Mouse (Mus musculus): ENCODE data around the gene Foxa3. TPM values are rescaled to one million over a fixed set of nuclear protein-coding genes. Genes with fewer than 3 reads are reported as not detected.
A peak's percentile ranks its signal among the peaks of the same experiment; 100 is the strongest.

Gene Foxa3
- polyA plus RNA-seq, 1 experiment from 2014 or later = not detected

DNA sequence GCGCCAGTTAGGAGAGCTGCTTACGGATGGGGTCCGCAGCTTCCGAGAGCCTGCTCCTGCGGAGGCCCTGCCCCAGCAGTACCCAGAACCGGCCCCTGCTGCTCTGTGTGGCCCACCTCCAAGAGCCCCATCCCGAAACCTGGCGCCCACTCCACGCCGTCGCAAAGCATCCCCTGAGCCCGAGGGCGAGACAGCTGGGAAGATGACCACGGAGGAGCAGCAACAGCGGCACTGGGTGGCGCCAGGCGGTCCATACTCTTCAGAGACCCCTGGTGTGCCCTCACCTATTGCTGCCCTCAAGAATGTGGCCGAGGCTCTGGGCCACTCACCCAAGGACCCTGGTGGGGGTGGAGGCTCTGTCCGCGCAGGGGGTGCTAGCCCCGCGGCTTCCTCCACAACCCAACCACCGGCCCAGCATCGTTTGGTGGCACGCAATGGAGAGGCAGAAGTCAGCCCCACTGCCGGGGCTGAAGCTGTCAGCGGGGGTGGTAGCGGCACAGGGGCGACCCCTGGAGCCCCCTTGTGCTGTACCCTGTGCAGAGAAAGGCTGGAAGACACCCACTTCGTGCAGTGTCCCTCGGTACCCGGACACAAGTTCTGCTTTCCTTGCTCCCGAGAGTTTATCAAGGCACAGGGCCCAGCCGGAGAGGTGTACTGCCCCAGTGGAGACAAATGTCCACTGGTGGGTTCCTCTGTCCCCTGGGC is 17.8 kb downstream of the Foxa3 start:
- Histone ChIP-seq H3K4me2 (ENCODE audit: low read length) (peak overlapping the region; percentile 93), H3K9ac (ENCODE audit: low read depth, low read length) (peak overlapping the region; percentile 35; the same call in 1 of the 2 replicates), H3K27ac (ENCODE audit: low read length) (no peak overlapping the region), H3K9me3 (replicated peaks; ENCODE audit: control insufficient read depth, low read length, poor library complexity, severe bottlenecking) (no peaks in the 10 kb centered on the region), H3K27me3 (ENCODE audit: control insufficient read depth, insufficient read depth, low read depth, low read length) (no peaks in the 10 kb centered on the region), H3K4me1 (ENCODE audit: control insufficient read depth, insufficient read depth, low read length) (peaks cover 31% of the 10 kb centered on the region), H3K36me3 (ENCODE audit: control insufficient read depth, insufficient read depth, low read length) (peaks cover 9% of the 10 kb centered on the region; the same call in 1 of the 2 replicates), H3K4me3 (ENCODE audit: low read depth, low read length) (no peak overlapping the region)
- ATAC-seq = no peak
- 78% methylated on average over 34 of the region's 34 CpGs for WGBS

DNA sequence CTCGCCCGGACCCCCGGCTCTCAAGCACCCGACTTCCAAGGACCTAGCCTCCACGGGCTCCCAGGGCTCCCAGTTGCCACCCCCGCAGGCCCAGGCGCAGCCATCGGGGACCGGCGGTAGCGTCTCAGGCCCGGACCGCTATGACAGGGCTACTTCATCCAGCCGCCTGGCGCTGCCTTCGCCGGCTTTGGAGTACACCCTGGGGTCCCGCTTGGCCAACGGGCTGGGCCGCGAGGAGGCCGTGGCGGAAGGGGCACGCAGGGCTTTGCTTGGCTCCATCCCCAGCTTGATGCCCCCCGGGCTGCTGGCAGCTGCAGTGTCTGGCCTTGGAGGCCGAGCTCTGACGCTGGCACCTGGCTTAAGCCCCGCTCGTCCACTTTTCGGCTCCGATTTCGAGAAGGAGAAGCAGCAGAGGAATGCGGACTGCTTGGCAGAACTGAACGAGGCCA is 18.7 kb downstream of the Foxa3 start:
- peak overlapping the region; percentile 92 for H3K27ac ChIP-seq (ENCODE audit: low read length)
- no peaks in the 10 kb centered on the region for H3K9me3 ChIP-seq (replicated peaks; ENCODE audit: control insufficient read depth, low read length, poor library complexity, severe bottlenecking)
- no peaks in the 10 kb centered on the region for H3K27me3 ChIP-seq (ENCODE audit: control insufficient read depth, insufficient read depth, low read depth, low read length)
- H3K9ac ChIP-seq (ENCODE audit: low read depth, low read length) = peak overlapping the region; percentile 88
- peak; percentile 8; the same call in 1 of the 2 replicates for ATAC-seq
- peak overlapping the region; percentile 93 for H3K4me2 ChIP-seq (ENCODE audit: low read length)
- peak overlapping the region; percentile 79 for H3K4me3 ChIP-seq (ENCODE audit: low read depth, low read length)
- WGBS = 3% methylated on average over 34 of the region's 34 CpGs
- peaks cover 31% of the 10 kb centered on the region for H3K4me1 ChIP-seq (ENCODE audit: control insufficient read depth, insufficient read depth, low read length)
- peaks cover 9% of the 10 kb centered on the region; the same call in 1 of the 2 replicates for H3K36me3 ChIP-seq (ENCODE audit: control insufficient read depth, insufficient read depth, low read length)

DNA sequence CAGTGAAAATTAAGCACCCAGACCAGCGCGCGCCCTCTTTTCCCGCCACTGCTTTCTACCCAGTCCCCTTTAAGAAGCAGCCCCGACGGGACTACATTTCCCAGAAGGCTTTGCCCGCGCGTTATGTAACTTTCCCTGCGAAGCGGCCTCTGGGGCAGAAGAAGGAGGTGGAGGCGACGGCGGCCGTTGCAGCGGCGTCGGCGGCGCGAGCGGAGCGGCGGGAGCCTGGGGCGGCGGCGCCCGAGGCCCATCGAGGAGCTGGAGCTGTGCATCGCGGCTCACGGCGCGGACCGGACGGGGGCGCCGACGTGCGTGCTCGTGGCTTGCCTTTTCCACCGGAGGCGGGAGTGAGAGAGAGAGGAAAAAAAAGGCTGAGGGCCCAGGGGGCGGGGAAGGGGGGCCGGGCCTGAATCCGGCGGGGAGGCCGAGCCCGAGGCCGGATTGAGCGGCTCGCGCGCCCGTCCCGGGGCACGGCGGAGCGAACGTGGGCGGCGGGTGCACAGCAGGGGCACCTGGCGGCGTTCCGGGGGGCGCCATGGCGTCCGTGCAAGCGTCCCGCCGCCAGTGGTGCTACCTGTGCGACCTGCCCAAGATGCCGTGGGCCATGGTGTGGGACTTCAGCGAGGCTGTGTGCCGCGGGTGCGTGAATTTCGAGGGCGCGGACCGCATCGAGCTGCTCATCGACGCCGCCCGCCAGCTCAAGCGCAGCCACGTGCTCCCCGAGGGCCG is 19.3 kb downstream of the Foxa3 start, which contains the start of gene Irf2bp1:
TSS of gene Irf2bp1 (plus strand) at position 143 of the 729 bp plus-strand sequence.
- peak; percentile 72 for ATAC-seq
- H3K4me1 ChIP-seq (ENCODE audit: control insufficient read depth, insufficient read depth, low read length) = peaks cover 31% of the 10 kb centered on the region
- H3K36me3 ChIP-seq (ENCODE audit: control insufficient read depth, insufficient read depth, low read length) = peaks cover 9% of the 10 kb centered on the region; the same call in 1 of the 2 replicates
- H3K27ac ChIP-seq (ENCODE audit: low read length) = peak within 1 kb of the TSS; percentile 92
- under 1% methylated on average over 88 of the region's 90 CpGs for WGBS
- H3K27me3 ChIP-seq (ENCODE audit: control insufficient read depth, insufficient read depth, low read depth, low read length) = no peaks in the 10 kb centered on the region
- H3K9ac ChIP-seq (ENCODE audit: low read depth, low read length) = peak within 1 kb of the TSS; percentile 88
- H3K4me3 ChIP-seq (ENCODE audit: low read depth, low read length) = peak within 1 kb of the TSS; percentile 79
- no peaks in the 10 kb centered on the region for H3K9me3 ChIP-seq (replicated peaks; ENCODE audit: control insufficient read depth, low read length, poor library complexity, severe bottlenecking)
- peak within 1 kb of the TSS; percentile 93 for H3K4me2 ChIP-seq (ENCODE audit: low read length)

DNA sequence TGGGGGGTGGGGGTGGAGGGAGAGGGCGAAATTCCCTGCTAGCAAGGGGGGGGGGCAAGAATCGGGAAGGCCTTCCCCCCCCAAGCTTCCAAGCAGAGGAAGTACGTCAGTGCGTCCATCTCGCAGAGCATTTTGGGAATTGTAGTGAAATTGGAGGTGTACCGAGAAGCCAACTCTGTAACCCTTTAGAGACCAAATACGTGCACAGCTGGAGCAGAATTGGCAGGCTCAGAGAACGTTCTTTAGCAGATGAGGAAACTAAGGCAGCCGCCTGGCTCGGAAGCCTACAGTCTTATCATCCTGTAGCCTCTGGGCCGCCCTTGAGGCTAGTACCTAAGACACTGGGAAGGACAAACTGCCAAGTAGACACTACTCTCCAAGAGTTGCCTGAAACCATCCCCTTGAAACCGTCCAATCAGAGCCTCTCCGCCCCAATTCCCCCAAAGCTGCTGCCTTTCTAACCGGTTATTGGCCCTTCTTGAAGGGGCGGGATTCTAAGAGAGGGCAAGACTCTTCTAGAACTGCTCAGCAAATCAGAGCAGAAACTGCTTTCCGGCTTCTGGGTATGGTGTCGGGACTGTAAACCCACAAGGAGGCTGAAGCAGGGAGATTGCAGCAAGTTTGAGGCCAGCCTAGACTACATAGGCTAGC is 20.4 kb downstream of the Foxa3 start:
- peak overlapping the region; percentile 39 for H3K4me3 ChIP-seq (ENCODE audit: low read depth, low read length)
- peaks cover 31% of the 10 kb centered on the region for H3K4me1 ChIP-seq (ENCODE audit: control insufficient read depth, insufficient read depth, low read length)
- H3K9me3 ChIP-seq (replicated peaks; ENCODE audit: control insufficient read depth, low read length, poor library complexity, severe bottlenecking) = no peaks in the 10 kb centered on the region
- peaks cover 9% of the 10 kb centered on the region; the same call in 1 of the 2 replicates for H3K36me3 ChIP-seq (ENCODE audit: control insufficient read depth, insufficient read depth, low read length)
- WGBS = 3% methylated on average over 17 of the region's 17 CpGs
- peak; percentile 52 for ATAC-seq
- H3K27ac ChIP-seq (ENCODE audit: low read length) = peak overlapping the region; percentile 67
- peak overlapping the region; percentile 77 for H3K9ac ChIP-seq (ENCODE audit: low read depth, low read length)
- no peaks in the 10 kb centered on the region for H3K27me3 ChIP-seq (ENCODE audit: control insufficient read depth, insufficient read depth, low read depth, low read length)
- peak overlapping the region; percentile 74 for H3K4me2 ChIP-seq (ENCODE audit: low read length)

GRCm38 (mm10) chr7:19002115-19002514 is 21.2 kb downstream of the Foxa3 start:
- 50% methylated on average over 4 of the region's 4 CpGs for WGBS
- Histone ChIP-seq H3K36me3 (ENCODE audit: control insufficient read depth, insufficient read depth, low read length) (peaks cover 9% of the 10 kb centered on the region; the same call in 1 of the 2 replicates), H3K27me3 (ENCODE audit: control insufficient read depth, insufficient read depth, low read depth, low read length) (no peaks in the 10 kb centered on the region), H3K9me3 (replicated peaks; ENCODE audit: control insufficient read depth, low read length, poor library complexity, severe bottlenecking) (no peaks in the 10 kb centered on the region), H3K4me3 (ENCODE audit: low read depth, low read length) (peak overlapping the region; percentile 39), H3K4me2 (ENCODE audit: low read length) (peak overlapping the region; percentile 74), H3K27ac (ENCODE audit: low read length) (peak overlapping the region; percentile 67), H3K9ac (ENCODE audit: low read depth, low read length) (peak overlapping the region; percentile 77), H3K4me1 (ENCODE audit: control insufficient read depth, insufficient read depth, low read length) (peaks cover 31% of the 10 kb centered on the region)
- no peak for ATAC-seq

DNA sequence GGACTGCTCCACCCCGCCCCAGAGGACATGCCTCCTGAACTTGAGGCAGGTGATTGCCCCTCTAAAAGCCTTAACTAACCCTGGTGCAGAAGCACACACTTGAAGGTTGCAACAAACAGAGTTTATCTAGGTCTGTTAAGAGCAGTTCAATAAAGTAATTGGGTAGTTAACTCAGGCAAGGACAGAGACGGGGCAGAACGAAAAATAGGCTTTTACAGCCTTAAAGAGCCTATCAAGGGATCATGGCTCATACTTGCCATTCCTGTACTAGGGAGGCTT is 21.6 kb downstream of the Foxa3 start:
- WGBS = 79% methylated on average over 3 of the region's 3 CpGs
- no peak overlapping the region for H3K27ac ChIP-seq (ENCODE audit: low read length)
- no peaks in the 10 kb centered on the region for H3K27me3 ChIP-seq (ENCODE audit: control insufficient read depth, insufficient read depth, low read depth, low read length)
- no peak for ATAC-seq
- H3K4me1 ChIP-seq (ENCODE audit: control insufficient read depth, insufficient read depth, low read length) = peaks cover 29% of the 10 kb centered on the region
- H3K36me3 ChIP-seq (ENCODE audit: control insufficient read depth, insufficient read depth, low read length) = peaks cover 9% of the 10 kb centered on the region; the same call in 1 of the 2 replicates
- H3K9me3 ChIP-seq (replicated peaks; ENCODE audit: control insufficient read depth, low read length, poor library complexity, severe bottlenecking) = no peaks in the 10 kb centered on the region
- H3K4me2 ChIP-seq (ENCODE audit: low read length) = no peak overlapping the region
- H3K4me3 ChIP-seq (ENCODE audit: low read depth, low read length) = no peak overlapping the region
- H3K9ac ChIP-seq (ENCODE audit: low read depth, low read length) = no peak overlapping the region

- ATAC-seq = no peak
- no peaks in the 10 kb centered on the region for H3K9me3 ChIP-seq (replicated peaks; ENCODE audit: control insufficient read depth, low read length, poor library complexity, severe bottlenecking)
- peaks cover 24% of the 10 kb centered on the region for H3K4me1 ChIP-seq (ENCODE audit: control insufficient read depth, insufficient read depth, low read length)
- 37% methylated on average over 18 of the region's 18 CpGs for WGBS
- H3K9ac ChIP-seq (ENCODE audit: low read depth, low read length) = 0 out of 2 replicates have a peak overlapping the region, but pooled peaks have one; percentile 11
- H3K36me3 ChIP-seq (ENCODE audit: control insufficient read depth, insufficient read depth, low read length) = peaks cover 9% of the 10 kb centered on the region; the same call in 1 of the 2 replicates
- no peaks in the 10 kb centered on the region for H3K27me3 ChIP-seq (ENCODE audit: control insufficient read depth, insufficient read depth, low read depth, low read length)
- peak overlapping the region; percentile 35 for H3K4me2 ChIP-seq (ENCODE audit: low read length)
- no peak overlapping the region for H3K27ac ChIP-seq (ENCODE audit: low read length)
- H3K4me3 ChIP-seq (ENCODE audit: low read depth, low read length) = peak overlapping the region; percentile 14
Measured at GRCm38 (mm10) chr7:19001066-19001806, 22.1 kb downstream of the Foxa3 start.

GRCm38 (mm10) chr7:19000421-19000820 is 22.9 kb downstream of the Foxa3 start:
- H3K4me3 ChIP-seq (ENCODE audit: low read depth, low read length) = peak overlapping the region; percentile 14
- ATAC-seq = no peak
- peak overlapping the region; percentile 35 for H3K4me2 ChIP-seq (ENCODE audit: low read length)
- no peaks in the 10 kb centered on the region for H3K9me3 ChIP-seq (replicated peaks; ENCODE audit: control insufficient read depth, low read length, poor library complexity, severe bottlenecking)
- H3K9ac ChIP-seq (ENCODE audit: low read depth, low read length) = peak overlapping the region; percentile 11; the same call in 1 of the 2 replicates
- H3K4me1 ChIP-seq (ENCODE audit: control insufficient read depth, insufficient read depth, low read length) = peaks cover 15% of the 10 kb centered on the region
- no peak overlapping the region for H3K27ac ChIP-seq (ENCODE audit: low read length)
- H3K36me3 ChIP-seq (ENCODE audit: control insufficient read depth, insufficient read depth, low read length) = peaks cover 4% of the 10 kb centered on the region; the same call in 1 of the 2 replicates
- H3K27me3 ChIP-seq (ENCODE audit: control insufficient read depth, insufficient read depth, low read depth, low read length) = no peaks in the 10 kb centered on the region
- WGBS = 62% methylated on average over 10 of the region's 10 CpGs
